Mouse (Mus musculus): ENCODE measurements around the gene Lmod3. TPM values are rescaled to one million over a fixed set of nuclear protein-coding genes. Genes with fewer than 3 reads are reported as not detected.
A peak's percentile ranks its signal among the peaks of the same experiment; 100 is the strongest.

Gene Lmod3
- total RNA-seq (2017) = not detected in 2 replicates

DNA sequence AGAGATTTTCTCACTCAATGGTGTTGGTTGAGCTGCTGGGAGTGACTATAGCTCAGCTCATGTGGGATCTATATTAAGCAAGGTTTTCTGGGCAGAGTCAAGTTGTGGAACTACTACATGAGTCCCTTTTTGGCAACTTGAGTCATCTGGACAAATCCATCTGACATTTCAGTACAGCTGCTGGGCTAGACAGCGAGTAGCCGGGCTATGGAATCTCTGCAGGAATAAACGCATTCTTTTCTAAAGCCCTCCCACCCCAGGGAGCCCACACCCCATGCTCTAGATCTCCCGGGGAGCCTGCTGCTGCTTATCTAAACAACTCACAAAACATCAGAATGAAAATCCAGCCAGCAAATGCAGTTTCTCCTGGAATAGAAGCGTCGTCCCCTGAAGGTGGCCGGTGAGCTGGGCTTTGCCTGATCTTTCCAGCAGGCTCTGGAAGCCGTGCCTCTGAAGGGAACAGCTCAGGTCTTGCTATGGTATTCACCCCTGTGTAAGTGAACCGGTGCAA is at the start of gene Lmod3:
Lmod3 (minus strand) TSS at position 49 of the 511 bp plus-strand sequence.
- no peak for ATAC-seq (replicated peaks; ENCODE audit: low read depth, poor library complexity, severe bottlenecking)

DNA sequence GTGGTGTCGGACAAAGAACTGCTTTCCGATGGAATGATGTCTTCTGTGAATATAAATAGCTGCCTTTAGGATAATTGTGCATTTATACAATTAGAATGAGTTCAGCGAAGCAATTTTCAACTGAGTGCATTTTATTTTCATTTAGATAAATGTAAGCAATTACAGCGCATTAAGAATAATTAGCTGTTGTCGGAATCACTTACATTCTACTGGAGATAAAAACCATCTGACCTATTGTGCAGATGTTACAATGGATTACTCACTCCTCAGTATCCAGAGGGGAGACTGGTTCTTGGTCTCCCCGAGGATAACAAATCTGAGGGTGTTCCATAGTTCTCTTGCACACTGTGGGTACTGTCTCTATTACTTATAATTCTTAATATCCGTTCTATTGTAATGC is 49.7 kb upstream of the Lmod3 start:
- ATAC-seq (replicated peaks; ENCODE audit: low read depth, poor library complexity, severe bottlenecking) = no peak

DNA sequence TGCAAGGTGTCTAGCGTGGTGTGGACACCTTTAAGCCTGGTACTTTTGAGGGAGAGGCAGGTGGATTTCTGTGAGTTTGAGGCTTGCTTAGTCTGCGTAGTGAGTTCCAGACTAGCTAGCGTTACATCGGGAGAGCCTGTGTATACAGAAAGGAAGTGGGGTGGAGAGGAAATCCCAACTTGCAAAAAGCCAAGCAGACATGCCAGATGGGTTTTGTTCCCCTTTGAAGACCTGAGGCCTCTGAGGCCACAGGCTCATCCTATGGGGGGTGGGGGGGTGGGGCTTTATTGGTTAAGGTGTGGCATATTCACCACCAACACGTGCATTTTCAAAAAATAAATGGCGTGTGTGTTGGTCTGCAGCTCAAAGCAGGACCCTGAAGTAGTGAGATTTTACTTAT is 48.1 kb upstream of the Lmod3 start:
- peak; percentile 65 for ATAC-seq (replicated peaks; ENCODE audit: low read depth, poor library complexity, severe bottlenecking)

DNA sequence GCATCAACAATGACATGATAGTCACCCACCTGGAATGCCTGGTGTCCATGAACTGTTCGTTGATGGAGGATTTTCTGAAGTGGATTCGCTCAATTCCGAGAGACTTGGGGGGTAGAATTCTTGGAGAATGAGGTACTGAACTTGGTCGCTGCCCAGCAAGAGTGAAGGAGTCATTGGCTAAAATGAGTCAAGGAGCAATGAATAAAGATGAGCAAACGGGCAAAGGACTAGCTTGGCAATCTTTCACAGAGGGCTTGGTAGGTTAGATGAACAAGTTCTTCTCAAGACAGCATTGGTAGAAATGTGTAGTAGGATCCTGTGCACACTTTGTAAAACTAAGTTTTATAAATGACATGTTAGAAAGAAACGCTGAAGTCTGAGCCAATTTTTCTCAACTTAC is 47.6 kb upstream of the Lmod3 start:
- no peak for ATAC-seq (replicated peaks; ENCODE audit: low read depth, poor library complexity, severe bottlenecking)

DNA sequence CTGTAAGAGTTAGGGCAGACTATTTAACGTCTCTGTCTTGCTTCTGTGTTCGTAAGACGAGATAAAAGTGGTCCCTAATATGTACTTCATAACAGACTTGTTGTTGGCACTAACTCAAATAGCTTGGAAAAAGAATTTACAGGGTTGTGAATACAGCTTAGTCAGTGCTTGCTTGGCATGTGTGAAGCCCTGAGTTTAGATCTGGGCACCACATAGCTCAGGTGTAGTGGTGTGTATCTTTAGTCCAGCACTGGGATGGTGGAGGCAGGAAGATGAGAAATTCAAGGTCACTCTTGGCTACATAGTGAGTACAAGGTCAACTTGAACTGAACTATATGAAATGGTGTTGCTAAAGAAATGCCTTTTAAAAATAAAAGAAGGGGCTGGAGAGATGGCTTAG is 44.6 kb upstream of the Lmod3 start:
- no peak for ATAC-seq (replicated peaks; ENCODE audit: low read depth, poor library complexity, severe bottlenecking)

DNA sequence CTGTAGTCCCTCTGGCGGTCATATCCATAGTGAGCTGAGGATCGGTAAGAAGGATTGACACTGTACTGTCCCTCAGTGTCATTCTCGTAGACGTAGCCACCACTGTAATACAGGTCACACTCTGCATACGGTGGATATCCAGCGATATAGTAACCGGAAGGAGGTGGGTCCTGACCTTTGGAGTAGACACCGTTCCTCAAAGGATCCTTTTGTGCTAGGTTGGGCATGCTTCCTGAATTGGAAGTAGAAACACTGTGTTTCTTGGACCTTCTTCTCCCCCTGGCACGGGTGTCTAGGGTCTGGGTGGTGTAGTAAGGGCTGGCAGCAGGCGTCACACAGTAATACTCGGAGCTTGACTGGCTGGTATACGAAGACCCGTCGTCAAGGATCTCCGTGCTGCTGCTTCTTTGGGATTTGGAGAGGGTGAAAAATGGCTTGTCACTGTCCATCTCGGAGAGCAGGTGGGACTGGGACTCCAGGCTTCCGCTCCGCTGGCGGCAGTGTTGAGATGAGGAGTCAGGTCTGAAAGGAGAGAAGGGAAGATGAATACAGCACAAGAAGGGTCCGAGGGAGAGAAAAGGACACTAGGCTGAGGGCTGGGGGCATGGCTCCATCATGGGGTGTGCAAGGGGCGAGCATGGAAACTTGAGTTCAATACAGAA is 43.4 kb upstream of the Lmod3 start:
- no peak for ATAC-seq (replicated peaks; ENCODE audit: low read depth, poor library complexity, severe bottlenecking)

DNA sequence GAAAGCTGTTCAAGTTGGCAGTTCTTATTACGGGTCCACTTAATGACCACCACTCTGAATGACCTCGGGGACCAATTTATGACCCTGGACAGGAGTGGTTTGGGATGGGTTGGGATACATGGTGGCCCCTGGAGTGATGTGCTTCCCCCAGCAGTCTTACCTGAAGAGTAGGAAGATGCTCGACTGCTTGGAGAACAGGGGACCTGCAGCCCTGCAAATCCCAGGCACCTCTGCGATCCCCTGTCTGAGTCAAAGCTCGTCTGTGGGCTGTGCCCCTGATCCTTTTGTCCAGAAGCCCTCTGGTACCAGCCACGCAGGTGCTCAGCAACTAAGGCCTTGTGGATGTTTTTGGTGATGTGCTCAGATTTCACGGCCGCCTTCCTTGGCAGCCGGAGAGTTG is 42.9 kb upstream of the Lmod3 start:
- ATAC-seq (replicated peaks; ENCODE audit: low read depth, poor library complexity, severe bottlenecking) = no peak

DNA sequence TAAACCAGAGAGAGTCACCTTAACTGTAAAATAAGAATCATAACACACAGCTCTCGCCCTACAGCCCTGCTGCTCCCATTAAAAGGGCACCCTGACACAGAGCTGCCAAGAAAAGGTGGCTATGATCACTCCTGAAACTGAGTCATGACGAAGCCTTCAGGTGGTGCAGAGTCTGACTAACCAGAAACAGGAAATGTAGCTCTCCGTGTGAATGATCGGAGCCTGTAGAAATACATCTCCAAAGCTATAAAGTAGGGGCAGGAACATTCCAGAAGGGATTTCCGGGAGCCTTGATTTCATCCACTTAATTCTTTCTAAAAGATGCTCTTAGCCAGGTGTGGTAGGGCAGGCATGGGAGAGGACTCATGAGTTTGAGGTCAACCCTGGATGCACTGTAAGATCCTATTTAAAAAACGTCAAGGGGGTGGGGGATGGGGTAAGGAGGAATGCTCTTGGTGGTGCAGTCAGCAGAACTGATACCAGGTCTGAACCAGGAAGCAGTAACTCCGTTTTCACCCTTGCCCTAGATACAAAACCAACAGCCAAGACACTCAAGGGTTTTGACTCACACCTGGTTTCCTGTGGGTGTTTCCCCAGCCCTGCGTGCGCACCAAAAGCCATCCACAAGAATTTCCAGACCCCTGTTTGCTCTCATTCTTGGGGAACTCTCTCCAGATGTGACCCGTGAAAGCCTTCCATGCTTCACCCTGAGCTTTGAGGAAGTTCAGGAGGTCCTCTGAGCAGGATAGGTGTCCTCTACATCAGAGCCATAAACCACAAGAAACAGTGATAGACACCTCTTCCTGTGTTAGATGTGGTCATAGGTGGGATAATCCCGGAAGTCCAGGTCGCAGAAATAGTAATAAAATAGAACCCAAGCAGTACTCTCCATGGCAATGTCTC is 41.4 kb upstream of the Lmod3 start:
- 0 out of 2 replicates have a peak, but pooled peaks have one; percentile 25 for ATAC-seq (replicated peaks; ENCODE audit: low read depth, poor library complexity, severe bottlenecking)

DNA sequence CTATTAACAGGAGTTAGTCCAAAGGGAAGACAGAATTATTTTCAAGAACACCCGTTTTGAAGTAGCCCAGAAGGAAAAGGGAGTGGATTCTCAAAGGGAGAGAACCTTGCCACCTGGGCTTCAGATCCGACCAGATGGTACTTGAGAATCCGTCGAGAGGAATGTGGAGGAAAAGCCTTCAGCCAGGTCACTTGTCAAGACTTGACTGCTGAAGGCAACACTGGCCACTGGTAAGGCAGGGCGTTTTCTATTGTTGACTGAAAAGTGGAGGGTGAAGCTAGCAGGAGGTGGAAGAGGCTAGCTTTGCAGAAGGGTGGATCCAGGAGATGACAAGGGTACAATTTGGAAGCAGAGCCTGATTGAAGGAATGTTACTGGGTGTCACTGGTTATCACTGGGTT is 40.3 kb upstream of the Lmod3 start:
- no peak for ATAC-seq (replicated peaks; ENCODE audit: low read depth, poor library complexity, severe bottlenecking)

DNA sequence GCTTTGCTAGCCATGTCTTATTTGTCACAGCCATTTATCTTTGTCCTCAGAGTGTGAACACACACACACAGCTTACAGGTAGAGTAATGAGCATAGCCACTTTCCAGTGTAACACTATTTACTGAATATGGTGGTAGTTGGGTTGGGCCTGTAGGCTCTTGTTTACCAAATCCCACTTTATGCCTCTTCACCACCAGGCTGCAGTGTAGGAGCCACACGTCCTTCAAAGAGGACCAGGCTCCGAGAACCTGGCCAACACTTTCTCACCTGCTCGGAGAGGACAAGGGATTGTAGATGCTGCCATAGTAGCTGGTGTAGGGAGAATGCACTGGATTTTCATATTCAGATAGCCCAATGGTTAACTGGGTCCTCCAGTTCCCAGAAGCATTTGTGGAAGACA is 39.5 kb upstream of the Lmod3 start:
- ATAC-seq (replicated peaks; ENCODE audit: low read depth, poor library complexity, severe bottlenecking) = no peak

DNA sequence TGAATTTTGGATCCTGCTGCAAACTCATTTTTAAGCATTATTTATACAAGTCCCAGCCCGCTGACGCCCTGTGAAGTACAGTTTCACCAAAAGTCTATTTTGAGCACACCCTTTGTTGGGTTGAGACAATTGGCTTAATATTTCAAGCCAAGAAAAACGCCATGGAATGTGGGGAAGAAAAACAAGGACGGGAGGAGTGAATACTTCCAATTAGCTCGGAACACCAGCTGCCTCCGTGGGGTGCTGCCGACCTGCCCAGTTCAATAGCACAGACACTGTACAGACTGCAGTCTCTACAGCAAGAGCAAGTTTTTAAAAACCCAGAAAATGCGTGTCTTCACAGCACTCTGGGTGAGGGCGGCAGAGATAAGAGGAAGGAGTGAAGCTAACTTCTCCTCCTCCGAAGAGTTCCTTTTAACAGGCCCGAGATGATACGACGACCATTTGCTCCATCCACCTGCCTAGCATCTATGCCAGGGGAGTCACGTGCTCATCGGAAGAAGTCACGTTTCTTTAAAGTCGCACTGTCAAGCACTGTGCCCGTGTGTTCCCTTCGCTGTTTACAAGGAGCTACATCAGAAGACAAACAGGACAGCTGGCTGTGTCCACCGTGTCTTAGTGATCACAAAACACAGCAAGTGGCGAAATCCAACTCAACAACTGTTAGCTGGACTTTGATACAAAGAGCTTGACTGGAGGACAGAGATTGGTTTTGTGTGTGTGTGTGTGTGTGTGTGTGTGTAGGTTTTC is 38.8 kb upstream of the Lmod3 start:
- ATAC-seq (replicated peaks; ENCODE audit: low read depth, poor library complexity, severe bottlenecking) = no peak

DNA sequence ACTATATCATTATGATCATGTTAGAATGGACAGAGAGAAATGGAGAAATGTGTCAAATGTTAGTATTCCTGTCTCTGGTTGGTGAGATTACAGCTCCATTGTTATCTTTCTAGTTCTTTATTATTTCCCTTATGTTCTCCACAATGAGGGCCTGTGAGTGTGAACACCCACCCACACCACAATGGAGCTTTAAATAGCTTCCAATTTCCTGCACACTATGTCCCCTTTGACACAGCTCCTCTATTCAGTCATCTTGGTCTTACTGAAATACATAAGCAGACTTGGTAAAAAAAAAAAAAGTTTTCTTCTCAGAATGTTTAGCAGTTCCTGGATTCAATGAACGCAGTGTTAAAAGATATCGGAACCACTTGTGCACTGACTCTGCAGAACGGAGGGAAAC is 38.1 kb upstream of the Lmod3 start:
- ATAC-seq (replicated peaks; ENCODE audit: low read depth, poor library complexity, severe bottlenecking) = no peak; the same call in 1 of the 2 replicates

DNA sequence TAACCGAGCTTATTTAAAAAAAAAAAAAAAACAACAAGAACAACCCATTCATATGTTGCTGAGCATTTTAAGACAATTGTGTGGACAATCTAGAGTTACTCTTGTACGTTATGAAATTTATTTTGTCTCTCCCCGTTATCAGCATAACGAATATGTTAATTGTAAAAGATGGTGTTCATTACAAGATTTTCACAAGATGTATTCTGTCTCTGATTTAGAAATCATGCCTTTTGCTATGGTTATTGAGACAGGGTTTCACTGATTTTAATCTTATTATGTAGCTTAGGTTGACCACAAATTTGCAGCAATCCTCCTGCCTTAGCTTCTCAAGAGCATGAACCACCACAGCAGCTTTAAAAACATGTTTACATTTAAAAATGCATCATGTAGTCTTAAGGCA is 37.3 kb upstream of the Lmod3 start:
- ATAC-seq (replicated peaks; ENCODE audit: low read depth, poor library complexity, severe bottlenecking) = no peak

DNA sequence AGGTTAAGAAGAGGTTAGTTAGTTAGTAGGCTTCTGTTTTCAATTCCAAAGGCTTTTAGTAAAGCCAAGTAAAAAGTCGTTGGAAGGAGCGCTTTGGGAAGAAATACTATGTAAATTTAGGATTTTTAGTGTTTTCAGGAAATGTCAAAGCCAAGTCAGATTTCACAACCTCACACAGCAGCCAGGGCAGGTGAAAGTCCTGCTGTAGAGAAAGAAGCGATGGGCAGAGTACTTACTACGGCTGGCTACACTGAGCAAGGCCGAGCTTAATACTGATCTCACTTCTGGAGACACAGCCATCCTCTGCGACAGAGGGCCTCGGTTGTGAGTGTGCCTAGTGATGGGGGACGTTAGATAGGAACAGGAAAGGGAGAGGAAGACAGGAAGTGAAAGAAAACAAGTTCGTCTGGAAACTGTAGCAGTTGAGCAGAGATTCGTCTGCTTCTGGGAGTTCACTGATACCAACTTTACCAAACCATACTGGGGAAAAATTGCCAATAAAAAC is 36.8 kb upstream of the Lmod3 start:
- ATAC-seq (replicated peaks; ENCODE audit: low read depth, poor library complexity, severe bottlenecking) = no peak

DNA sequence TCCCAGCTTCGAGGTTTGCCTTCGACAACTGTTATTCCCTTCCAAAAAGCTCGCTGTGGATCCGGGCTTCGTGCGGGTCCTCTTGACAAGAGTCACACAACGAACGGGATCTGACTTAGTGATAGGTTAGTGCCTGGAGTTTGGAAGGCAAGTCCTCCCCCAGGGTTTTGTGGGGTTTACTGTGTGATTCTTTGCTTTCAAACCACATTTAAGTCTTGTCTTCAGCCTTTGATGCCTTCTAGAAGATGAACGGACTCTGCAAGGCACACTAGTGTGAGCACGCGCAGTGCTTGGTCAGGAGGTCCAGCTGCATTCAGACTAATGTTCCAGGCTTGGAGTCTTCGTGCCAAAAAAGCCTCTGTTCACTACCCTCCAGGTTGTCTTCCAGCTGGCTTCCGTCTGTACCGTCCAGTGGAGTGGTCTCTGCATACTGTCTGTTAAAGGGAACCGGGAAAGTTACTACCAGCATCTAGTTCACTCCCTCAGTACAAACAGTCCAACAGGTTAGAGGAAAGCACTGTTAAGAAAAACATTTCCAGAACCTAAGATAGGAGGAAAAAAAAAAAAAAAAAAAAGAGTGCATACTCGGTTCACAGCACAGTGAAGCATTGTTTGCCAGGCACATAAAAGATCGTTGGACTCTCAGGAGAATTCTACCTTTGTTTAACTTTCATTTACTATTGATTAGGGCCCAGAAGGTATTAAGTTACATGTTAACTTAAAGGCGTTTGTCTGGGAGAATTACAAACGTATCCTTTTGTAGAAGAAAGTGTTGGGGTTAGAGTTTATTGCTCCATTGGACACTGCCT is 35.7 kb upstream of the Lmod3 start:
- ATAC-seq (replicated peaks; ENCODE audit: low read depth, poor library complexity, severe bottlenecking) = no peak

DNA sequence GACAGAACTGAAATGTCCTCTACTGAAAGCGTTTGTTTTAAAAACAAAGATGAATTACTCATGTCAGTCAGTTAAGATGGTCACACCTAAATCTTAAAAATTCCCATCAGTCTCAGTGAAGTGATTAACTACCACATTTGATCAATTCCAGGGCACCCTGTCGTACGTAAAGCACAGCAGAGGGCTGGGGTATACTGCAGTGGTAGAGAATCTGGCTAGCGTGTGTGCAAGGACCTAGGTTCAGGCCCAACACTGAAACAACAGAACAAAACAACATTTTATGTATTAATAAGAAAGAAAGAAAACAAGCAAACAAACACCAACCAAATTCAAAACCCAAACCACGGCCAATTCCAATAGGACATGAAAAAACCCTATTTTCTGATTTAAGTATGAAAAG is 33.8 kb upstream of the Lmod3 start:
- no peak for ATAC-seq (replicated peaks; ENCODE audit: low read depth, poor library complexity, severe bottlenecking)

DNA sequence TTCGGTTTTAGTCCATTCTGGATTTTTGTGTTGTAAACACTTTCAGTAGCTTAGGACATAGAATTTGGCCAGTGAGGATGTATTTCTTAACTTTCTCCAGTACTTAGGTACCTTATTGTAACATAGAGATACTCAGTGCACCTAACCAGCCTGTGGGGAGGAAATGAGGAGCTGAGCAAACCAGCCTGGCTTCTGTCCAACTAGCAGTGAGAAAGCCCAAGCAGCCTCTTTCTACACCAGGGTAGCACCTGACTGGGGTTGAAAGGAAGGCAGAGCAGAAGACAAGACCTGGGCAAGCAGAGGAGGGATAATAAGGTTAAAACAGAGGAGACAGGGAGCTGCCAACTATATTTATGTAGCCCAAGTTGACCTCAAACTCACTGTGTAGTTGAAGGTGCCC is 31.1 kb upstream of the Lmod3 start:
- no peak for ATAC-seq (replicated peaks; ENCODE audit: low read depth, poor library complexity, severe bottlenecking)

DNA sequence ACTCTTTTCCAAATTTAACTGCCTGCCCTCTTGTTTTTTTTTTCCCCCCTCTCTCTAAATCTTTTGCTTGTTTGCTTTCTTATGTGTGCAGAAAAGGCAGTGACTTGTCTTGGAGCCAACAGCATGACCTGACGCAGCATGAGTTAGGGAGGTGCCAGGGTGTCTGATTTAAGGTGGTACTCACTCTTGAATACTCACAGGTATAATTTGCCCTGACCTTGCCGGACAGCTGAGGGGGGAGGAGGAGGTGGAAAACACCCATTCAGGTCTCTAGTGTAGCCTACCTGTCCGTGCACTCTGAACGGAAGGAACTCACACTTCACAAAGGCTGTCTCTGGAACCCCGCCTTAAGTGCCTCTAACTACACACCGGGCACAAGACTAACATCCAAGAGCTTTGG is 26.3 kb upstream of the Lmod3 start:
- ATAC-seq (replicated peaks; ENCODE audit: low read depth, poor library complexity, severe bottlenecking) = no peak

DNA sequence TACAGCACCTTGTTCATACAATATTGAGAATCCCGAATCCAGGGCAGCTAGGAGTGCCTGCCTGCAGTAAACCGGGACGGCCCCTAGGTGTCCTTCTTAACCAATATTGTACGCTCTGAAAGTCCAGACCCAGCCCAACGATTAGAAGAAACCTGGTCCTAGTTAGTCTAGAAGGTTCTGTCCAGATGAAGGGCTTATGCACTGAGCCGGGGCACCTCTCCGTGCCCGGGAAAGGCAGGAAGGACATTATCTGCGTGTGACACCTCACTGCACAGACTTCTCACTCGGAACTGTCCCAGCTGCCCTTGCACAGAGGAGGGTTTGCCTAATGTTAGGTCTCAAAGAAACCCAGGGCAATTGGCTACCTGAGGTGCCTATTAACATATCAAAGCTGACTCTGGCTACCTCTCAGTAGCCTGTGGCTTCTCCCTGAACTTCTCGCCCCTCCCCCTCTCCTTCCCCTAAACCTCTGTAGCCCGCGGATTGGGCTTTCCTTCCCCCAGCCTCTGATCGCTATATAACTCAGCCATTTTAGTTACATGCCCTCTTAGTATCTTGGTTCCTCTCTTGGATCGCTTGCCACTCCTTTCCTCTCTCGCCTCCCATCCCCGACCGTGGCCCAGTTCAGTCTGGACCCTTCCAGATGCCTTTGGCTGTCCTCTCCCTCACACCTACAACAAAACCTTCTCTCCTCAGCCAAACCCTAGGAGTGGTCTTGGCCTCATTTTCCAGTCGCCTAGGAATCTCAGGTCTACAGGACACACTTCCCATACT is 25.6 kb upstream of the Lmod3 start:
- peak; percentile 88 for ATAC-seq (replicated peaks; ENCODE audit: low read depth, poor library complexity, severe bottlenecking)

Data from common myeloid progenitor, adult 5-6 weeks (primary cell).